Mouse (Mus musculus): Measurements from ENCODE around the gene Mlf2.
"Not testable (repeated sequence)": the region's sequence is repeated elsewhere in the genome, so short reads cannot be mapped to it uniquely, and the experiment has no call there.

- TF ChIP-seq CTCF (conservative IDR thresholded peaks at IDR 0.05; ENCODE audit: low read length); POU5F1 (IDR thresholded peaks at IDR 0.05; ENCODE audit: borderline replicate concordance, low read length): not testable (repeated sequence)
These were observed 37.1 kb upstream of the Mlf2 start for GRCm38 (mm10) chr6:124894113-124894512.

Data from E14TG2a.4 (cell line).